Mouse (Mus musculus): ENCODE data around the gene Sec16a. TPM values are rescaled to one million over a fixed set of nuclear protein-coding genes. Genes with fewer than 3 reads are reported as not detected.

Sec16a gene
- polyA plus RNA-seq, 1 experiment from 2014 or later: 32.4 TPM

DNA sequence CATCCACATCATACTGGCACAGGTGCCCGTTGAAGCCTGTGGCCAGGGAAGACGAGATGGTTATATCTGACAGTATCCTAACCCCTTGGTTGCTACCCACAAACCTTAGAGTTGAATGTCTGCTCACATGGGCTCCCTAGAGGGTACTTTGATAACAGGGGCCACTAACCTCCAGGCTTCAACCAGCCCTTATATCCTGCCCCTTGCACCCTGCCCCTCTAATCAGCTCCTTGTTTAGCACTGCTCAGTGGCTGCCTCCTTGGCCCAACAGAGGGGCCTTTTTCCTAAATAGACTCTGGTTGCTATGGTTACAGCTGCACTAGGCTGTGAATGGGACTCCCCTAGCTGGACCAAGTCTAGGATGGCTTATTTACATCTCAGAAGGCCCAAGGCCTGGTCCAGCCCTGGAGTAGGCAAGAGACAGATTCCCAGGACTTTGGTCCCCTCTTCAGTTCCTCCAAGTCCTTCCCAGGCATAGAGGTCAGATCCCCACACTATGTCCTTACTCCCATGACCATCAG, 33.7 kb upstream of the Sec16a start:
- peaks cover 61% of the 10 kb centered on the region for H3K36me3 ChIP-seq (ENCODE audit: control insufficient read depth, insufficient read depth, low read length)
- ATAC-seq (ENCODE audit: low FRiP score, low TSS enrichment): 0 out of 2 replicates have a peak, but pooled peaks have one; percentile 47
- DNase-seq: peak; percentile 75

DNA sequence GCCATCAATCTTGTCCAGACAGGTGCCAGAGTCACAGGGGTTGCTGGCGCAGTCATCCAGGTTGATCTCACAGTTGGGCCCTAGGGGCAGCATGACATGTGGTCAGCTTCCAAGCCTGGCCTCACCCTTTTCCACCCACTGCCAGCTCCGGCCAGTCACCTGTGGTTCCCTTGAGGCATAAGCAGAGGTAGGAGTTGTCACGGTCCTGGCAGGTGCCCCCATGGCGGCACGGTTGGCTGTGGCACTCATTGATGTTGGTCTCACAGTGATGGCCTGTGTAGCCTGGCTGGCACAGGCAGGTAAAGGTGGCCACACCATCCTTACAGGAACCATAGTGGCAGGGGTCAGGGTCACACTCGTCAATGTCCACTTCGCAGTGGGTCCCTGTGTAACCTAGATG, 32.9 kb upstream of the Sec16a start:
- 95% methylated on average over 7 of the region's 7 CpGs for WGBS
- Histone ChIP-seq H3K9me3 (ENCODE audit: control insufficient read depth, low read length) (no peaks in the 10 kb centered on the region), H3K27ac (replicated peaks; ENCODE audit: low read depth, low read length) (peak overlapping the region; percentile 60; the same call in 1 of the 2 replicates), H3K36me3 (ENCODE audit: control insufficient read depth, insufficient read depth, low read length) (peaks cover 64% of the 10 kb centered on the region), H3K9ac (replicated peaks; ENCODE audit: low read length) (no peak overlapping the region), H3K27me3 (ENCODE audit: control insufficient read depth, insufficient read depth, low read length) (no peaks in the 10 kb centered on the region), H3K4me1 (ENCODE audit: control insufficient read depth, insufficient read depth, low read length) (peaks cover 29% of the 10 kb centered on the region), H3K4me2 (ENCODE audit: low read length) (no peak overlapping the region), H3K4me3 (replicated peaks; ENCODE audit: low read depth, low read length) (no peak overlapping the region)
- DNase-seq (no peak), ATAC-seq (ENCODE audit: low FRiP score, low TSS enrichment) (no peak)

More for the DNA sequence above, 33.7 kb upstream of the Sec16a start:
- H3K4me2 ChIP-seq (ENCODE audit: low read length): no peak overlapping the region
- H3K27ac ChIP-seq (replicated peaks; ENCODE audit: low read depth, low read length): peak overlapping the region; percentile 60
- 77% methylated on average over 2 of the region's 2 CpGs for WGBS
- no peak overlapping the region for H3K9ac ChIP-seq (replicated peaks; ENCODE audit: low read length)
- H3K4me1 ChIP-seq (ENCODE audit: control insufficient read depth, insufficient read depth, low read length): peaks cover 36% of the 10 kb centered on the region
- H3K27me3 ChIP-seq (ENCODE audit: control insufficient read depth, insufficient read depth, low read length): no peaks in the 10 kb centered on the region
- no peak overlapping the region for H3K4me3 ChIP-seq (replicated peaks; ENCODE audit: low read depth, low read length)
- H3K9me3 ChIP-seq (ENCODE audit: control insufficient read depth, low read length): no peaks in the 10 kb centered on the region

DNA sequence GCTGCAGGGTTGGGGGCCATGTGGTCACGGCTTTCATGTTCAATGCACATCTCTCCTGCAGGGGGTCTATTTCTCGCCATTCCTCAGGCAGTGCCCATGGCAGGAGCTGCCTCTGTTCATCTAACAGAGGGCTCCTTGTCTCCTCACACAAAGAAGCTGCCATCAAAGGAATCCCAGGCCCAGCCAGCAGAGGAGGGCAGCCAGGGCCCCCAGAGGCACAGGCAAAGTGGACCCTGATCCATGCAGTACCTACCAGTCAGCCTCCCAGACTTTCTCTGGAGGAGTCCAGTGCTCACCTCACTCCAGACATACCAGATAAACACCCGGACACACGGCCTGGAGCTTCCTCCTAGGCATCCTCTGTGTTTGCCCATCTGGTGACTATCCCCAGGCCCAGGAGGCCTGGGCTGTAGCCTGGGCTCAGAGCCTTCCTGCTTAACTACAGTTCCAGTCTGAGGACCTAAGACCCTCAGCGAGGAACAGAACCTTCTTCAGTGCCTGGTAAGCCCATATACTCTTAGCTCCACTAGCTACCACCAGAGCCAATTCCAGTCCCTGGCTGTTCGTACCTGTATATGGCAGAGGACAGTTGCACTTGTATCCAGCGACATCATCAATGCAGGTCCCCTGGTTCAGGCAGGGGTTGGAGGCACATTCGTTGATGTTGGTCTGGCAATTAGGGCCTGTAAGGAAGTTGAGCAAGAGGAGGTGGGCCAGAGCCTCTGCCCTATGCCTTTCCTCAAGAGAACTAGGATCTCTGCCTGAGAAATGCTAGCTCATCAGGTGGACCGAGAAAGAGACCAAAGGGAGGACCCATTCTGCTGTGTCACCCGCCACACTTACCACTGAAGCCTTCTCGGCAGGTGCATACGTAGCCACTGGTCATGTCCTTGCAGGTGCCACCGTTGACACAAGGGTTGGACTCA, 30.8 kb upstream of the Sec16a start:
- WGBS: 64% methylated on average over 13 of the region's 13 CpGs
- DNase-seq (peak; percentile 67), ATAC-seq (ENCODE audit: low FRiP score, low TSS enrichment) (peak; percentile 71; the same call in 1 of the 2 replicates)

DNA sequence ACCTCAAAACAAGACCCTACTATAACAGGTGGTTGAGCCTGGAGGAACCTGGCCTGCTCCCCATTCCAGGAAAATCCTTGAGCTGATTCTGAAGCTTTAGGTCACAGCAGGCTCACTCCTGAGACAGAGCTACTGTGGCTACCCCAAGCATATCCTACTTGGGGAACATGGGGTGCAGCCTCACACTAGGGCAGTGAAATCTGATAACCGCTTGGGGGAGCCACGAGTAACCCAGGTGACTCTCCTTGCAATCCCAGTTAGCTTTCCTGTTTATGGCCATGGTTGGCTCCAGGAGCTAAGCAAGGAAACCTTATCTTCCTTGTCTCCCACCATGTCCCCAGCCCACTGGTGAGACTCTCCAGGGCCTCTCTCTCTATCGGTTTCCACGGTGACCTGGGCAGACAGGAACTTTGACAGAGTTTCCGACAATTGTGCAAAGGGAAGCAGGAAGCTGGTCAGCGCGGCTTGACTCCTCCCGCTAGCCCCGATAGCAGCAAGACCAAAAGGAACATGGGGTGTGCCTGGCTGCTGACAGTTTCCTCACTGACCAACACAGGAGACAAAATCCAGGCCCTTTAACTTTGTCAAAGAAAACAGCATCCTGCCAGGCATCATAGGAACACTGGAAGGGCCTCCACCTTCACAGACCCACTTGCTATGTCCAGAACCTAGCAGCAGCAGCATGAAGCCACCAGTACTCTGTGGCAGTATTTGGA, 29.9 kb upstream of the Sec16a start:
- H3K4me2 ChIP-seq (ENCODE audit: low read length): no peak overlapping the region
- no peaks in the 10 kb centered on the region for H3K9me3 ChIP-seq (ENCODE audit: control insufficient read depth, low read length)
- H3K27me3 ChIP-seq (ENCODE audit: control insufficient read depth, insufficient read depth, low read length): no peaks in the 10 kb centered on the region
- no peak overlapping the region; the same call in 1 of the 2 replicates for H3K9ac ChIP-seq (replicated peaks; ENCODE audit: low read length)
- peaks cover 26% of the 10 kb centered on the region for H3K4me1 ChIP-seq (ENCODE audit: control insufficient read depth, insufficient read depth, low read length)
- WGBS: 31% methylated on average over 9 of the region's 9 CpGs
- no peak for DNase-seq
- ATAC-seq (ENCODE audit: low FRiP score, low TSS enrichment): no peak
- peak overlapping the region; percentile 75 for H3K27ac ChIP-seq (replicated peaks; ENCODE audit: low read depth, low read length)
- peaks cover 68% of the 10 kb centered on the region for H3K36me3 ChIP-seq (ENCODE audit: control insufficient read depth, insufficient read depth, low read length)
- H3K4me3 ChIP-seq (replicated peaks; ENCODE audit: low read depth, low read length): no peak overlapping the region

More for the DNA sequence above, 30.8 kb upstream of the Sec16a start:
- Histone ChIP-seq H3K36me3 (ENCODE audit: control insufficient read depth, insufficient read depth, low read length) (peaks cover 68% of the 10 kb centered on the region), H3K4me2 (ENCODE audit: low read length) (no peak overlapping the region), H3K27me3 (ENCODE audit: control insufficient read depth, insufficient read depth, low read length) (no peaks in the 10 kb centered on the region), H3K9ac (replicated peaks; ENCODE audit: low read length) (no peak overlapping the region; the same call in 1 of the 2 replicates), H3K4me1 (ENCODE audit: control insufficient read depth, insufficient read depth, low read length) (peaks cover 26% of the 10 kb centered on the region), H3K9me3 (ENCODE audit: control insufficient read depth, low read length) (no peaks in the 10 kb centered on the region), H3K27ac (replicated peaks; ENCODE audit: low read depth, low read length) (peak overlapping the region; percentile 75), H3K4me3 (replicated peaks; ENCODE audit: low read depth, low read length) (no peak overlapping the region)

DNA sequence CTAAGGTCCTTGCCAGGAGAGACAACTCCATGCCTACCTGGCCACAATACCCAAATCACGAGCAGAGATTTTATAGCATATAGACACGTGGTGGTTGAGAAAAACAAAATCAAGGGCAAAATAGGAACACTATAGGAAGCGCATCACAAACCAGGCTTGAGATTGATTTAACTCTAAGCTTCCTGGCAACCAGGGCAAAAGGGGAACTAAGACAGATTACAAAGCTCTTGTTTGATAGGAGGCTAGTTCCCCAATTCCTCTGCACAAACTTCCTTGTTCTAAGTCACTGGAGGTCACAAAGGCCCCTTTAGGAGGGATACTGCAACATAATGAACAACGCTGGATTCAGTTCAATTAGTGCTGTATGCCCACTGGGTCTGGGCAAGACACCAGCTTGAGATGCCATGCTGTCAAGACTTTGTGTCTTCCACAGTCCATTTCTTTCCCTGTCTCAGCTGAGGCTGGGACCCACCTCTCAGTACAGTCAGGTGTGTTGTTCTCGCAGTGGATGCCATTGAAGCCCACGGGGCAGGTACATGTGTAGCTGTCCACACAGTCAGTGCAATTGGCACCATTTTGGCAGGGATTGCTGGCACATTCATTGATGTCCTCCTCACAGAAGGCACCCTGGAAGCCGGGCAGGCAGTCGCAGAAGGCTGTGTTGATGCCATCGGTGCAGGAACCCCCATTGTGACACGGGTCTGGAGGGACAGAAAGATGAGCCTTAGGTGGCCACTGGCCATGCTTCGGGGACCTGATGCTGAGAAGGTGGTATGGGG, 27.5 kb upstream of the Sec16a start:
- Histone ChIP-seq H3K36me3 (ENCODE audit: control insufficient read depth, insufficient read depth, low read length) (peaks cover 70% of the 10 kb centered on the region), H3K4me3 (replicated peaks; ENCODE audit: low read depth, low read length) (no peak overlapping the region), H3K27ac (replicated peaks; ENCODE audit: low read depth, low read length) (no peak overlapping the region), H3K9me3 (ENCODE audit: control insufficient read depth, low read length) (no peaks in the 10 kb centered on the region), H3K27me3 (ENCODE audit: control insufficient read depth, insufficient read depth, low read length) (no peaks in the 10 kb centered on the region), H3K9ac (replicated peaks; ENCODE audit: low read length) (no peak overlapping the region), H3K4me2 (ENCODE audit: low read length) (no peak overlapping the region), H3K4me1 (ENCODE audit: control insufficient read depth, insufficient read depth, low read length) (peaks cover 15% of the 10 kb centered on the region)
- no peak for DNase-seq
- ATAC-seq (ENCODE audit: low FRiP score, low TSS enrichment): no peak
- 94% methylated on average over 11 of the region's 11 CpGs for WGBS

DNA sequence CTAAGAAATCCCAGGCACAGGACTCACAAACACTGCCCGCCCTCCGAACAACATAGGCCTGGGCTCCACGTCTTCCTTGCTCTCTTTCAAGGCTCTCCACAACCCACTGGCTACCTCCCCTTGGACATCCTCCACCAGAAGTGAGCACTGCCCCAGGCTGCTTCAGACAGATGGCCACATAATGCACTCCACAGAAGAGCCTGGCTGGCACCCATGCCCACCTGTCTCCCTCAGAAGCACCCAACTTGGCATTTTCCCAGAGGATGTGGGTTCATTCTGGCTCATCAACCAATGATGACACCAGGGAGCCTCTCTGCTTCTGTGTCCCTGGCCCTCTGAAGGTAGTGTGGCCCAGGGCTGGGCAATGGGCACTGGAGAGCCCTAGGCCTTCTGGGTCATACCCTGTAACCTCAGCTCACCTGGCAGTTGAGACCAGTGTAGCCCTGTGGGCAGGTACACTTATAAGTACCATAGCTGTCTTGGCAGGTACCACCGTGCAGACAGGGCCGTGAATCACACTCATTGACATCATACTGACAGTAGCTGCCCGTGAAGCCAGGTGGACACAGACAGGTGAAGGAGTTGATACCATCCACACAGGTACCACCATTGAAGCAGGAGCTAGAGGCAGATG, 26.8 kb upstream of the Sec16a start:
- Histone ChIP-seq H3K27ac (replicated peaks; ENCODE audit: low read depth, low read length) (no peak overlapping the region), H3K36me3 (ENCODE audit: control insufficient read depth, insufficient read depth, low read length) (peaks cover 69% of the 10 kb centered on the region), H3K9ac (replicated peaks; ENCODE audit: low read length) (no peak overlapping the region), H3K4me2 (ENCODE audit: low read length) (no peak overlapping the region), H3K27me3 (ENCODE audit: control insufficient read depth, insufficient read depth, low read length) (no peaks in the 10 kb centered on the region), H3K4me3 (replicated peaks; ENCODE audit: low read depth, low read length) (no peak overlapping the region), H3K9me3 (ENCODE audit: control insufficient read depth, low read length) (no peaks in the 10 kb centered on the region), H3K4me1 (ENCODE audit: control insufficient read depth, insufficient read depth, low read length) (peaks cover 15% of the 10 kb centered on the region)
- WGBS: 92% methylated on average over 6 of the region's 6 CpGs
- DNase-seq: no peak
- ATAC-seq (ENCODE audit: low FRiP score, low TSS enrichment): no peak

DNA sequence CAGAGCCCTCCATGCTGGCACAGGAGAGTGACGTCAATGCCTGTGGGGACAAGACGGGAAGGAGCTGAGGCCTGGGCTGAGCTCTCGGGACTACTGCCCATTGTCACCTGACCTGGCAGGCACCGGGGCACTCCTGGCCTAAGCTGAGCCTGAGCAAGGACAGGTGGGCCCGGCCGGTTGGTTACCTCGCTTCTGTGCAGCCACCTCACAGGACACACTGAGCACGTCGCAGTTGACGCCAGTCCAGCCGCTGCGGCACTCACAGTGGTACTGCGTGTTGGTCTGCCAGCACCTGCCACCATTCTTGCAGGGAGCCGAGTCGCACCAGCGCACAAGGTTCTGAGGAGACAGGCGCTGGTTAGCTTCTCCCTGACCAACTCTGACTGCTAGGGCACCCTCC, 26.0 kb upstream of the Sec16a start:
- H3K27ac ChIP-seq (replicated peaks; ENCODE audit: low read depth, low read length): no peak overlapping the region
- H3K36me3 ChIP-seq (ENCODE audit: control insufficient read depth, insufficient read depth, low read length): peaks cover 64% of the 10 kb centered on the region
- no peaks in the 10 kb centered on the region for H3K9me3 ChIP-seq (ENCODE audit: control insufficient read depth, low read length)
- H3K27me3 ChIP-seq (ENCODE audit: control insufficient read depth, insufficient read depth, low read length): no peaks in the 10 kb centered on the region
- ATAC-seq (ENCODE audit: low FRiP score, low TSS enrichment) (no peak), DNase-seq (no peak)
- 95% methylated on average over 17 of the region's 17 CpGs for WGBS
- peaks cover 12% of the 10 kb centered on the region for H3K4me1 ChIP-seq (ENCODE audit: control insufficient read depth, insufficient read depth, low read length)
- H3K9ac ChIP-seq (replicated peaks; ENCODE audit: low read length): no peak overlapping the region
- no peak overlapping the region for H3K4me2 ChIP-seq (ENCODE audit: low read length)
- no peak overlapping the region for H3K4me3 ChIP-seq (replicated peaks; ENCODE audit: low read depth, low read length)

DNA sequence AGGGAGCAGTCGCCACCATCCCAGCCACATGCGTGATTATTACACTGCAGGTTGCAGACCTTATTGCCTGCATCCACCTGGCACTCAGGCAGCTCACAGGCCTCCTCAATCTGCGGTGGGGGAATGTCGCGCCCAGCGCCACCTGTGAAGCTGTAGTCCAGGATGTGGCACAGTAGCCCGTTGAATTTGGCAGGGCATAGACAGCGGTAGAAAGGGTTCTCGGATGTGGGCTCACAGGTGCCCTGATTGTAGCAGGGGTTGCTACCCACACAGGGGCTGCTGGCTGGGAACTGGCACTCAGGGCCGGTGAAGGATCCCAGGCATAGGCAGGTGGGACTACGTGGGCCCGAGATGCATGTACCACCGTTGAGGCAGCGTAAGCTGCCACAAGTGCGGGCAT, 23.4 kb upstream of the Sec16a start:
- DNase-seq (no peak), ATAC-seq (ENCODE audit: low FRiP score, low TSS enrichment) (no peak)
- peaks cover 83% of the 10 kb centered on the region for H3K36me3 ChIP-seq (ENCODE audit: control insufficient read depth, insufficient read depth, low read length)
- H3K4me2 ChIP-seq (ENCODE audit: low read length): no peak overlapping the region
- WGBS: 98% methylated on average over 15 of the region's 15 CpGs
- H3K4me1 ChIP-seq (ENCODE audit: control insufficient read depth, insufficient read depth, low read length): no peaks in the 10 kb centered on the region
- H3K4me3 ChIP-seq (replicated peaks; ENCODE audit: low read depth, low read length): no peak overlapping the region
- no peak overlapping the region for H3K9ac ChIP-seq (replicated peaks; ENCODE audit: low read length)
- H3K27me3 ChIP-seq (ENCODE audit: control insufficient read depth, insufficient read depth, low read length): no peaks in the 10 kb centered on the region
- no peaks in the 10 kb centered on the region for H3K9me3 ChIP-seq (ENCODE audit: control insufficient read depth, low read length)
- H3K27ac ChIP-seq (replicated peaks; ENCODE audit: low read depth, low read length): no peak overlapping the region

Data from midbrain, embryonic 14.5 days (tissue).